ENCODE assay signal across 8 mouse cellular contexts in the genomic region with DNA sequence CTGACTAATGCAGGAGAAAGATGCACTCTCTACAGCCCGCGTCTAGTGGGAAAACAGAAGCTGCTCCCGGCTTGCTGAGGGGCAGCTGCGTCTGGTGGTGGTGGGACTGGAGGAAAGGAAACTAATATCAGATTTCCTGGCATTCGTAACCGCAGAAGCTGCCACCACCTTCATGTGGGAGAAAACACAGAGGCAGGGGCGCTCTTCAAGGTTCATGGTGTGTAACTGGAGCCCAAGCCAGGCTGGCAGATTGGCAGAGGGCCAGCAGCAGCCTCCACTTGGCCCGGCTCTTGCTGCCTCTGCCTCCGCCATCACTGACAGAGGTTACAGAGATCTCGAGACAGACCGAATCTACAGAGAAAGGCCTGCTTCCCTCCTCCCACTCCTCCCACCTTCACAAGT.
A peak's percentile ranks its signal among the peaks of the same experiment; 100 is the strongest.
DNase-seq lines count a peak whose midpoint lies in the region; ATAC-seq lines count a peak whose summit lies in the region.

No protein-coding gene starts in this region.

- no peak overlapping the region for H3K9ac ChIP-seq in hindbrain, embryonic 15.5 days
- H3K9ac ChIP-seq in stomach, embryonic 16.5 days (ENCODE audit: low read length), result peak overlapping the region; percentile 41; the same call in 1 of the 2 replicates

- intact Hi-C loops in left cerebral cortex, postnatal 4 days (cut with DNase I), result no loop called here

- peak; percentile 7 to 29 for DNase-seq in cerebellum, postnatal 36 days
- peak; percentile 85 for DNase-seq in adrenal gland, adult 2 months
- peak; percentile 82 for DNase-seq in forelimb bud, embryonic 11.5 days (ENCODE audit: low read depth, low spot score)
- DNase-seq in left cerebral cortex, postnatal 4 days, result peak; percentile 89

- peaks cover 18% of the 10 kb centered on the region for H3K4me1 ChIP-seq in hindbrain, embryonic 15.5 days (replicated peaks)
- H3K4me1 ChIP-seq in stomach, embryonic 16.5 days (ENCODE audit: control insufficient read depth, insufficient read depth, low read length), result peaks cover 11% of the 10 kb centered on the region

- ATAC-seq in cerebellum, adult (ENCODE audit: insufficient number of reproducible peaks, low FRiP score, low TSS enrichment), result no peak
- peak; percentile 75 for ATAC-seq in hindbrain, embryonic 15.5 days (ENCODE audit: low FRiP score, low read depth)
- ATAC-seq in megakaryocyte-erythroid progenitor cell, adult 5-6 weeks (replicated peaks; ENCODE audit: low FRiP score, low TSS enrichment, poor library complexity, severe bottlenecking), result 0 out of 2 replicates have a peak, but pooled peaks have one; percentile 39
- ATAC-seq in stomach, embryonic 16.5 days (ENCODE audit: insufficient read depth, low FRiP score), result peak; percentile 84; the same call in 1 of the 2 replicates

- H3K27ac ChIP-seq in hindbrain, embryonic 15.5 days (replicated peaks), result 0 out of 2 replicates have a peak overlapping the region, but pooled peaks have one; percentile 41
- H3K27ac ChIP-seq in stomach, embryonic 16.5 days (ENCODE audit: low read length), result no peak overlapping the region

- no peaks in the 10 kb centered on the region for H3K36me3 ChIP-seq in hindbrain, embryonic 15.5 days
- no peaks in the 10 kb centered on the region for H3K36me3 ChIP-seq in stomach, embryonic 16.5 days (ENCODE audit: control insufficient read depth, insufficient read depth, low read length)

- H3K27me3 ChIP-seq in hindbrain, embryonic 15.5 days, result no peaks in the 10 kb centered on the region
- no peaks in the 10 kb centered on the region for H3K27me3 ChIP-seq in stomach, embryonic 16.5 days (ENCODE audit: control insufficient read depth, insufficient read depth, low read length)

- H3K4me2 ChIP-seq in hindbrain, embryonic 15.5 days, result peak overlapping the region; percentile 21; the same call in 1 of the 2 replicates
- peak overlapping the region; percentile 36 for H3K4me2 ChIP-seq in stomach, embryonic 16.5 days (ENCODE audit: low read depth, low read length)

- H3K9me3 ChIP-seq in hindbrain, embryonic 15.5 days, result no peaks in the 10 kb centered on the region
- H3K9me3 ChIP-seq in stomach, embryonic 16.5 days (replicated peaks; ENCODE audit: control insufficient read depth, low read length), result no peaks in the 10 kb centered on the region

- 23% methylated on average over 11 of the region's 11 CpGs for WGBS in hindbrain, embryonic 15.5 days
- WGBS in stomach, embryonic 16.5 days, result 14% methylated on average over 11 of the region's 11 CpGs

- no peak overlapping the region for H3K4me3 ChIP-seq in hindbrain, embryonic 15.5 days
- 0 out of 2 replicates have a peak overlapping the region, but pooled peaks have one; percentile 4 for H3K4me3 ChIP-seq in stomach, embryonic 16.5 days (replicated peaks; ENCODE audit: low read length)

Comparison
In these comparisons a context has a peak if more than half of its experiments do, and no peak if none do; other contexts are left out.
1. DNase-seq: peak in every context shown above with its lines; median percentile 89 in left cerebral cortex, postnatal 4 days; 85 in adrenal gland, adult 2 months; 82 in forelimb bud, embryonic 11.5 days; 18 in cerebellum, postnatal 36 days.